Mouse (Mus musculus): ENCODE results near the gene Mybpc2.
A peak's percentile ranks its signal among the peaks of the same experiment; 100 is the strongest.

DNA sequence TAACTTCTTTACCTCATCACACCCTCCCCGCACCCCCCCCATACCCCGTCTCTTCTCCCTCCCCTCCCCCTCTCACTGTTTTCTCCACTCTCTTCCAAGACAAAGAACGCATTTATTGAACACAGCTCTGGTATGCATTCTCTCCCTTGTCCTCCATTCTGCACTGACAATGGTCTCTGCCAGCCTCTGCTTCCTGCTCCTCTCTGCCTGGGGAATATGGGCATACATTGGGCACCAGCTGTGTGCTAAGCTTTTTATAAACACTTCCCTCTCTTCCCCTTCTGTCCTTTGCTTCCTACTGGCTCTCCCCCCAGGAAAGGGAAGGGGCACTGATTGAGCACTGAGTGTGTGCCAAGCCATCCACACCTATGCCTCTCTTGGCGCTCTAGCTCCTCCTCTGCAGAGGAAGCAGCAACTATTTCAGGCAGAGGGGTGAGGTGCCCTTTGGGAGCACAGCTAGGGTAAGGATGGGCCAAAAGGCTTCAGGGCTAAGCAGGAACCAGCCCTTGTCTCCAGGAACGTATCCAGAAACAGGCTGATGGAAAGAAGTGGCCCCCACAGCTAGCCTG is 49.3 kb downstream of the Mybpc2 start:
- no peak for TF ChIP-seq MYOG (IDR thresholded peaks at IDR 0.05; ENCODE audit: control insufficient read depth in 1 of 3, insufficient read depth in 1 of 3, insufficient read length in 2 of 3, low read depth in 2 of 3)
- peak; percentile 51 for TF ChIP-seq POLR2A (IDR thresholded peaks at IDR 0.05; ENCODE audit: insufficient read length, low read depth)
- TF ChIP-seq TCF12 (IDR thresholded peaks at IDR 0.05; ENCODE audit: insufficient read depth, poor library complexity, severe bottlenecking): no peak
- no peak for TF ChIP-seq MAX (IDR thresholded peaks at IDR 0.05; ENCODE audit: low read depth)
